Mouse (Mus musculus): ENCODE measurements around the gene Stambp. TPM values are rescaled to one million over a fixed set of nuclear protein-coding genes. Genes with fewer than 3 reads are reported as not detected.

Stambp gene
- polyA plus RNA-seq, 1 experiment from 2014 or later, result 13.9 TPM

GRCm38 (mm10) chr6:83507168-83507546 lies 65.4 kb downstream of the Stambp start:
- no peaks in the 10 kb centered on the region for H3K36me3 ChIP-seq (replicated peaks)
- H3K4me3 ChIP-seq, result peak overlapping the region; percentile 82
- H3K27me3 ChIP-seq (ENCODE audit: poor library complexity, severe bottlenecking), result no peaks in the 10 kb centered on the region
- WGBS, result 40% methylated on average over 6 of the region's 6 CpGs
- H3K27ac ChIP-seq, result peak overlapping the region; percentile 92
- DNase-seq (ENCODE audit: extremely low spot score, low spot score), result no peak
- no peaks in the 10 kb centered on the region for H3K9me3 ChIP-seq
- peaks cover 24% of the 10 kb centered on the region for H3K4me1 ChIP-seq

DNA sequence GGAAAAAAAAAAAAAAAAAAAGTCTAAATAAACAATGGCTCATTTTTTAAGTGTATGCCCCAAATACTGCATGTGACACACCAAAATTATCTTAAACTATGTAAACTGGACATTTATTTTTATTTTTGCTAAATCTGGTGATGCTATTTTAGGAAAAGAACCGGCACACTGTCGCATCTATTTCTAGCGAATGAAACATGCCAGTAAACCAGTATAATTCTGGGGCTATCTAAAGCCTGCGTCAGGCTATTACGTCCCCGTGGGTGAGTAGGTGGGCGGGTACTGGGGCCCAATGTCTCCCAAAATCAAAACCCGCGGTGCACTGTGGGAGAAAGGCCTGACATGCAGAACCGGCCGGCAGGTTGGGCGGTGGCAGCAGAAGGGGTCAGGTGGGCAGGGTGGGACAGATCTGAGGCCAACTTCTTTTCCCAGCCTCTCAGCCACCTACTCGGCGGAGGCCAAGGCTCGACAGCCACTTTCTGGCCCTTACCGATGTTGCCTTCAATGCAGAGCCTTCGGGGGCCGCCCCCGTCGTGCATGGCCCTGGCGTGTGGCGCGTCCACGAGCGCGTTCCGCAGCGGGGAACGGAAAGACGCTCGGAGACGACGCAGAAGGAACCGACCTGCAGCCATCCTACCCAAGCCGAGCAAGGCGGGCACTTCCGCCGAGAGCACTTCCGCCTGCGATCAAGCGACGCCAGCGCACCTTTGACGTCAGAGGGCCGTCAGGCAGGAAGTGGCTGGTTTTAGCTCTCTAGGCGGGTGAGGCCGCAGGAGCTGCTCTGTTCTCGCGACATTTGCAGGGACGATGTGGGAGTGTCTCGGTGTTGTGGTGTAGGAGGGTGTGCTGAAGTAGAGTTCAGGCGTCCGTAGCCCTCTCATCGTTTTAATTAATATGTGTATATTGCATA lies 66.0 kb downstream of the Stambp start, which contains the start of gene Dguok:
Gene Dguok, minus strand, starts transcription at position 712 of the 910 bp plus-strand sequence.
- Histone ChIP-seq H3K9me3 (no peaks in the 10 kb centered on the region), H3K4me3 (peak within 1 kb of the TSS; percentile 82), H3K36me3 (replicated peaks) (no peaks in the 10 kb centered on the region), H3K4me1 (peaks cover 24% of the 10 kb centered on the region), H3K27me3 (ENCODE audit: poor library complexity, severe bottlenecking) (no peaks in the 10 kb centered on the region), H3K27ac (peak within 1 kb of the TSS; percentile 92)
- WGBS, result under 1% methylated on average over 54 of the region's 54 CpGs
- DNase-seq (ENCODE audit: extremely low spot score, low spot score), result peak; percentile 99

DNA sequence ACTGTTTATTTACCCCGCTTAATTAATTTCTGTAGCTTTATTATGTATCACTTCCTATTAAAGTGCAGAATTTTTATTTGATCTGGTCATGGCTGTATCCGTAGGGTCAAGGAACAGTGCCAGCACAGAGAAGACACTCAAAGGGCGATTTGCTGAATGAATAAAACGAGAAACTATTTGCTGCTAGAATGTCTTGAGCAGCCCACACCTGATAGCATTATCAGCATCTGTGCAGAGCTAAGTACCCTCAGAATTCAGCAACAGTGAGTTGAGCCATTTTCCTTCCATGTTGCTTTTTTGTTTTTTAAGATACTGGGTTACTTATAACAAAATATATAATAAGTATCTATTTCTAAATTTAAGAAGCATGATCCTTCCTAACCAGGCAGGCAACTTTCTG lies 67.0 kb downstream of the Stambp start:
- Histone ChIP-seq H3K27me3 (ENCODE audit: poor library complexity, severe bottlenecking) (no peaks in the 10 kb centered on the region), H3K36me3 (replicated peaks) (peaks cover 2% of the 10 kb centered on the region), H3K9me3 (no peaks in the 10 kb centered on the region), H3K4me3 (peak overlapping the region; percentile 82), H3K4me1 (peaks cover 24% of the 10 kb centered on the region), H3K27ac (no peak overlapping the region; the same call in 1 of the 2 replicates)
- no peak for DNase-seq (ENCODE audit: extremely low spot score, low spot score)
- WGBS, result 93% methylated on average over 4 of the region's 4 CpGs

DNA sequence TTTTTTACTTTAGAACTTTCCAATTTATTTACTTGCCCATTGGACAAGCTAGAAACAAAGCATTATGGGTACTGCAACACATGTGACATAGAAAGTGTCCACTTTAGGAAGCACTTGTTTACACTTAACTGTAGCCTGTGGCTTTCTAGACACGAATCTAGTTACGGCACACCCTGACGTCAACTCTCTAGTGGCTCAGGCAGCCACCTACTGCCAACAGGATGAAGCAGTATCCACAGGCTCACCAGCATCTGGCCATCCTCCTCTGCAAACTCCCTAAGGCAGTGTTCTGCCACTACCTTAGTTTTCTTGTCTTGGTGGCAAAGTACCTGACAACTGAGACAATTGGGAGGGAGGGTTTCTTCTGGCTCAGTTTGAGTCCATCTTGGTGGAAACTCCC lies 69.2 kb downstream of the Stambp start:
- 93% methylated on average over 3 of the region's 3 CpGs for WGBS
- Histone ChIP-seq H3K36me3 (replicated peaks) (peaks cover 14% of the 10 kb centered on the region), H3K4me3 (no peak overlapping the region), H3K27me3 (ENCODE audit: poor library complexity, severe bottlenecking) (no peaks in the 10 kb centered on the region), H3K27ac (no peak overlapping the region), H3K9me3 (no peaks in the 10 kb centered on the region), H3K4me1 (peaks cover 24% of the 10 kb centered on the region)
- DNase-seq (ENCODE audit: extremely low spot score, low spot score), result no peak

DNA sequence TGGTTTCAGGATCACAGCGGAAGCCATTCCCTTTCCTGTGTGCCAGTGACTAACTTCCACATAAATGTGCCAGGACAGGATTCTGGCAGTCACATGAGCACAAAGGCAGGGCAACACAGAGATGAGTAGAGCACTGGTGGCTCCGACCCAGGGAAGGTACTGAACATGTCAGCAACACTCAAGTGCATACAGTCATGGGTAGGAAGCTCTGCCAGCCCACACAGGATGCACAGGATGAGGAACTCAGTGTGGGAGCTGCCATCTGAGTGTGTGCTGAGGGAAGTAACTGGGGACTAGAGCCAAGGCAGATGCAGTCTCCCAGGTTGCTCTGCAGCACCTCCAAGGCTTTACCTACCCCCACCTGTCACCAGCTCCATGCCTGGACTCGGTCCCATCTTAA lies 69.9 kb downstream of the Stambp start:
- Histone ChIP-seq H3K36me3 (replicated peaks) (peaks cover 20% of the 10 kb centered on the region), H3K4me1 (peaks cover 20% of the 10 kb centered on the region), H3K27ac (no peak overlapping the region), H3K9me3 (no peaks in the 10 kb centered on the region), H3K27me3 (ENCODE audit: poor library complexity, severe bottlenecking) (no peaks in the 10 kb centered on the region), H3K4me3 (no peak overlapping the region)
- 82% methylated on average over 3 of the region's 3 CpGs for WGBS
- DNase-seq (ENCODE audit: extremely low spot score, low spot score), result no peak

- Histone ChIP-seq H3K4me1 (peaks cover 14% of the 10 kb centered on the region), H3K9me3 (no peaks in the 10 kb centered on the region), H3K36me3 (replicated peaks) (peaks cover 27% of the 10 kb centered on the region), H3K4me3 (no peak overlapping the region), H3K27ac (no peak overlapping the region), H3K27me3 (ENCODE audit: poor library complexity, severe bottlenecking) (no peaks in the 10 kb centered on the region)
- WGBS, result 67% methylated on average over 9 of the region's 9 CpGs
- no peak for DNase-seq (ENCODE audit: extremely low spot score, low spot score)
Measured at GRCm38 (mm10) chr6:83501524-83502310, 70.8 kb downstream of the Stambp start.

DNA sequence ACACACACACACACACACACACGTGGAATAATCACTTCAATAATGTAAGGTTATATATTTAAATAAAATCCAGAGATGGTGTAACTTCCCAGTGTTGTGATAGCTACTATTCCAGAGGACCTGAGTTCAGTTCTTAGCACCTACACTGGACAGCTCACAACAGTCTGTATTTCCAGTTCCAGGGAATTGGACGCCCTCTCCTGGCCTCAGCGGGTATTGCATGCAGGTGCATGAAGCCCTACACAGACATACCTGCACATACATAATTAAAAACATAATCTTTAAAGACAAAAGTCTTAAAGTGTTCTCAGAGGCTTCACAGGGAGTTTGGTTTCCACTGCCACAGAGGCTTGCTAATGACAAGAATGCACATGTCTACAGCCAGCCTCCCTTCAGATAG lies 72.1 kb downstream of the Stambp start:
- Histone ChIP-seq H3K9me3 (no peaks in the 10 kb centered on the region), H3K27me3 (ENCODE audit: poor library complexity, severe bottlenecking) (no peaks in the 10 kb centered on the region), H3K4me1 (peaks cover 7% of the 10 kb centered on the region), H3K4me3 (no peak overlapping the region), H3K27ac (no peak overlapping the region), H3K36me3 (replicated peaks) (peaks cover 40% of the 10 kb centered on the region)
- WGBS, result 68% methylated on average over 3 of the region's 3 CpGs
- DNase-seq (ENCODE audit: extremely low spot score, low spot score), result no peak

- no peaks in the 10 kb centered on the region for H3K27me3 ChIP-seq (ENCODE audit: poor library complexity, severe bottlenecking)
- no peak for DNase-seq (ENCODE audit: extremely low spot score, low spot score)
- H3K4me1 ChIP-seq, result no peaks in the 10 kb centered on the region
- 92% methylated on average over 10 of the region's 10 CpGs for WGBS
- H3K27ac ChIP-seq, result no peak overlapping the region
- H3K4me3 ChIP-seq, result no peak overlapping the region
- H3K9me3 ChIP-seq, result no peaks in the 10 kb centered on the region
- H3K36me3 ChIP-seq (replicated peaks), result peaks cover 46% of the 10 kb centered on the region
Measured at GRCm38 (mm10) chr6:83499078-83499477, 73.5 kb downstream of the Stambp start.

GRCm38 (mm10) chr6:83496753-83497710 lies 75.5 kb downstream of the Stambp start:
- DNase-seq (ENCODE audit: extremely low spot score, low spot score), result no peak
- no peaks in the 10 kb centered on the region for H3K4me1 ChIP-seq
- no peak overlapping the region for H3K27ac ChIP-seq
- no peaks in the 10 kb centered on the region for H3K27me3 ChIP-seq (ENCODE audit: poor library complexity, severe bottlenecking)
- no peak overlapping the region for H3K4me3 ChIP-seq
- H3K9me3 ChIP-seq, result no peaks in the 10 kb centered on the region
- WGBS, result 92% methylated on average over 22 of the region's 22 CpGs
- H3K36me3 ChIP-seq (replicated peaks), result peaks cover 59% of the 10 kb centered on the region

DNA sequence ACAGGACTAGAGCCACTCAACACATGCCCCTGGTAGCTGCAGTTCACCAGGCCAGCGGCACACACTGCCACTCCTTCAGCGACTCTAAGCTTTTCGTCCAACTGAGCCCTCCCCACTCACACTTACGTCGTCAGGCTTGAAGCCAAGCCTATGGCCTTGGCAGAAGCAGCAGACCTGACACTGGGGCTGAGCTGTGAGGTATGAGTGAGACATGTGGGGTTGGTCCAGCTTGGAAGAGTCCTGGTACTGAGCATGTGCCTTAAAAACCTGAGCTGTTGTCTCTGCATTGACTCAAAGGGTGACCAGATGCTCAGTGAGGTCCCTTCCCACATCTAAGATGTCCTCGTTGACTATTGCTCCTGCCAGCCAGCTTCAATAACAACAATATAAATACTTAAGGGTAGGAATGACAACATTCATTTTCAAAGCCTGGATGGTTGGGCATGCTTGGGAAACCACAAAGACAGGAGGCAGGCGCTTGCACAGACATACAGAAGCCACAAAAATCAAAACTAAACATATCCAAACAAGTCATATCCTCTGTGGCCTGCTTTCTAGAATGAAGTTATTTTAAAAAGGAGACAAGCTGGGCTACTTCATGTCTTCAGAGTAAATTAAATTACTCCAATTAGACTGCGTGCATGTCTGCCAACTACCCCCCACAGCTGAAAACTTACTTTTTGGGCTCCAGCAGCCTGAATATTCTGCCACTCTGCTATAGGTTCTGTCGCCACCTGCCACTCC lies 76.3 kb downstream of the Stambp start:
- Histone ChIP-seq H3K9me3 (no peaks in the 10 kb centered on the region), H3K36me3 (replicated peaks) (peaks cover 59% of the 10 kb centered on the region), H3K27ac (no peak overlapping the region), H3K27me3 (ENCODE audit: poor library complexity, severe bottlenecking) (no peaks in the 10 kb centered on the region), H3K4me1 (no peaks in the 10 kb centered on the region), H3K4me3 (no peak overlapping the region)
- no peak for DNase-seq (ENCODE audit: extremely low spot score, low spot score)
- 95% methylated on average over 9 of the region's 9 CpGs for WGBS
